In genomic region chr1:182983496-182984127, GRCm38 (mm10) we compare ENCODE assay signal across 8 mouse cellular contexts. TPM values are rescaled to one million over a fixed set of nuclear protein-coding genes. Genes with fewer than 3 reads are reported as not detected.
DNase-seq lines count a peak whose midpoint lies in the region; ATAC-seq and TF ChIP-seq lines count a peak whose summit lies in the region.

No protein-coding gene starts in this region.

- no peak overlapping the region for H3K27ac ChIP-seq in testis, adult 2 months (ENCODE audit: control insufficient read depth, insufficient read depth, low read depth, low read length)
- no peak overlapping the region for H3K27ac ChIP-seq in liver, embryonic 16.5 days (ENCODE audit: low read length)

- peak overlapping the region; percentile 54 for H3K4me2 ChIP-seq in liver, embryonic 16.5 days (ENCODE audit: low read depth, low read length)

- no peak overlapping the region for H3K9ac ChIP-seq in liver, embryonic 16.5 days (ENCODE audit: low read depth, low read length)

- H3K4me1 ChIP-seq in testis, adult 2 months (ENCODE audit: control insufficient read depth, insufficient read depth, low read length): peaks cover 6% of the 10 kb centered on the region; the same call in 1 of the 2 replicates
- H3K4me1 ChIP-seq in liver, embryonic 16.5 days (ENCODE audit: control insufficient read depth, low read depth, low read length): peaks cover 4% of the 10 kb centered on the region

- DNase-seq in cerebellum, adult 8-10 months: peak; percentile 10
- no peak for DNase-seq in cerebellum, adult 11 months
- DNase-seq in testis, postnatal 14 days (ENCODE audit: low spot score): no peak
- DNase-seq in adrenal gland, postnatal 4 days (ENCODE audit: low spot score in 2 of 2): no peak
- no peak for DNase-seq in ovary, adult 18-20 months (ENCODE audit: low spot score)
- DNase-seq in layer of hippocampus, postnatal 36 days: no peak

- ATAC-seq in liver, embryonic 16.5 days (ENCODE audit: low read depth): no peak

- peak overlapping the region; percentile 71 for H3K4me3 ChIP-seq in testis, adult 2 months (ENCODE audit: control insufficient read depth, low read depth, low read length)
- H3K4me3 ChIP-seq in liver, embryonic 16.5 days (ENCODE audit: low read depth, low read length): no peak overlapping the region

- no peaks in the 10 kb centered on the region for H3K9me3 ChIP-seq in liver, embryonic 16.5 days (replicated peaks; ENCODE audit: control insufficient read depth, low read length)

- no peak for TF ChIP-seq POLR2A in testis, adult 2 months (IDR thresholded peaks at IDR 0.05; ENCODE audit: control insufficient read depth, low read depth, low read length)

- no peaks in the 10 kb centered on the region for H3K36me3 ChIP-seq in testis, adult 2 months (ENCODE audit: control insufficient read depth, insufficient read depth, low read length)
- no peaks in the 10 kb centered on the region for H3K36me3 ChIP-seq in liver, embryonic 16.5 days (ENCODE audit: control insufficient read depth, insufficient read depth)

- H3K27me3 ChIP-seq in testis, adult 2 months (ENCODE audit: control insufficient read depth, insufficient read depth, low read length): no peaks in the 10 kb centered on the region
- no peaks in the 10 kb centered on the region for H3K27me3 ChIP-seq in liver, embryonic 16.5 days (ENCODE audit: control insufficient read depth, insufficient read depth, low read depth, low read length)

- no peak for TF ChIP-seq CTCF in testis, adult 2 months (IDR thresholded peaks at IDR 0.05; ENCODE audit: control insufficient read depth, insufficient read depth, insufficient replicate concordance, low read depth, low read length)

- WGBS in liver, embryonic 16.5 days (ENCODE audit: insufficient replicate concordance): 38% methylated on average over 14 of the region's 14 CpGs

RNA-seq across cellular contexts. Expression of gene Tlr5, which starts 29.0 kb away (rescaled TPM):
- polyA plus RNA-seq in testis, adult 2 months (2012; rRNA removed): 0.35 and 0.89 TPM in 2 replicates
- polyA plus RNA-seq in liver, embryonic 16.5 days (2015; fragmentation: Nextera tagmentation; extraction: Ambion mirVana): 1.1 and 1.2 TPM in 2 replicates
- total RNA-seq in adrenal gland, postnatal 4 days (2021): 1 to 10 TPM; 1.6 to 1.8 TPM
- under 1 TPM; 0.17 to 0.33 TPM for total RNA-seq in layer of hippocampus, postnatal 36 days (2021)
